Mouse (Mus musculus) embryo, embryonic 9.5 days (tissue): ENCODE measurements around the gene Gabrb1.

ENCODE experiments used
- DNase-seq: peaks from one replicate; pipeline ENCODE4 v3.0.0-alpha.2; 2017; ENCODE audit errors: extremely low spot score

Gene Gabrb1

DNA sequence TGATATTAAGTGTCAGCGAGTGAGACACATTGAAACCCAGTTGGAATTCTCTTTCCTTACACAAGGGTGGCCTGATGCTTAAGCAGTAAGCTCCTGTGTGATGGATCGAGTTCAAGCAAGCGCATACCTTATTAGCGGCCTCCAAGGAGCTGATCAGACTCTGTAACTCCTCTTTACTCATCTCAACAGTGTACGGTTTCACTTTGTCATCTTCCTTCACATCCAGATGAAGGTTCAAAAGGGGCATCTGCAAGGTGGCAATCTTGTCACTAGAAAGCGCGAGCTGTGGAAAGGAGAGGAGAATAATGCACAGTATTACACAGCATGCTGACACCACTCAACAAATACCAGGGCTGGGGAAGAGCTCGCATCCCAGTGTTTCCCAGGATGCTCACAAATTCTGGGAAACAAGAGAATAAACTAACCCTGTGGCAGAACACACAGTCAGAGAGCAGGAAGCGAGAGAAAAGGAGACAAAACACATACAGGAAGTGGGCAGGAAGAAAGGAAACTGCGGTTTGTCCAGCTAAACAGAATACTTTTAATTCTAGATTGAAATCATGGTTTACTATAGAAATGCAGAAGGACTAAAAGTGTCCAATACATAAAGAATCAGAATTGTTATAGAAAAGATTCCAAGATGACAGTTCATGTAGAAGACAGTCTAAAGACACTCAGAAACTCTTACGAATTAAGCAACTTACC lies 503.0 kb downstream of the Gabrb1 start:
- DNase-seq: no peak

- no peak for DNase-seq
These were observed 504.9 kb downstream of the Gabrb1 start for GRCm38 (mm10) chr5:72162855-72163254.

- no peak for DNase-seq
These were observed 506.5 kb downstream of the Gabrb1 start for GRCm38 (mm10) chr5:72164386-72164785.

DNA sequence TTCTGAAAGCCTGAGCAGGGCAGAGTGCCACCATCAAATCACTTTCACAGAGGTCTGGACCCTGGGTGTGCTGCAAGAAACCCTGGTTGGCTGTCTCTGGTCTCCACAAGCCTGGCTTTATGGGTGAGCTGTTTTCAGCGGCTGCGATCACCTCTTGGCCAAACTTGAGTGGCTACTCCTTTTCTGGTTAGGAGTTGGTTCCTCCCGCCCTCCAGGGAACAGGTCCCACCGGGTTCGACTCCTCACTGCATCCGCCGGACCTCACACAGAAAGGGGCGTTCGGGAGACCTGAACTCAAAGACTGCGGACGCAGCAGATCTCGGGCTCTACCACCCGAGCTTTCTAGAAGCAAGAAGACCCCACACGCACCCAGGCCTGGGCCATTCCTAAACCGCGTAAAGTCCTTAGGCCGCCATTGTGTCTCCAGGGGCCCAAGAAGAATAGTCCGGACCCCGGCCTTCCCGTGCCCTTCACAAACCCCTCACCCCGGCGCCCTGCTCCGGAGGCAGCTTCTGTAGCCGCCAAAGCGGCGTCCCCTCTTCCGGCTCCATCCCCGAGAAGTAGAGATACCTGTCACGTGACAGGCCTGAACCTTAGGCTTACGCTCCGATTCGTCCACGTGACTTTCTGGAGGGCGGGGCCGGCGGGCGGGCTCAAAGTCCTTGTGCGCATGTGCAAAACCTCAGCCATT lies 509.8 kb downstream of the Gabrb1 start, which contains the start of gene Commd8:
TSS of gene Commd8 (minus strand) at position 596 of the 691 bp plus-strand sequence.
- DNase-seq: peak; percentile 95

- DNase-seq: no peak
These were observed 510.3 kb downstream of the Gabrb1 start for GRCm38 (mm10) chr5:72168285-72168621.

GRCm38 (mm10) chr5:72170067-72170466 lies 512.2 kb downstream of the Gabrb1 start:
- no peak for DNase-seq

- peak; percentile 40 for DNase-seq
These were observed 514.8 kb downstream of the Gabrb1 start for GRCm38 (mm10) chr5:72172675-72173074.

DNA sequence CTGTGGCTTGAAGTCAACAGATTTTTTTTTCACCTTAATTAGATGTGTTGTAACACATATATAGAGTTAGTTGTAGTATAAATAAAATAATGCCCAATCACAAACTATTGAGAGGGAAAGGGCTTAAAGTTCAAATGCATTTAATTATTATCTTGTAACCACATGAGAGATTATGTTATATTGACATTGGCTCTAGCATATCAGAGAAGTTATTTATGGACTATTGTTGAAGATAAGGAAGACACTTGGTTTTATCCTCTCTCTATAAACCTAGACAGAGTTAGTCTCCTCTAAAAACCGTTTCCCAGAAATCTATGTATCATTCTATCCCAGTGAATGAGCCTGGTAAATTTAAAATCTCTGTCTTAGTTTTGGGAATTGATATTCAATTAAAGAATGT lies 515.6 kb downstream of the Gabrb1 start:
- DNase-seq: no peak

DNA sequence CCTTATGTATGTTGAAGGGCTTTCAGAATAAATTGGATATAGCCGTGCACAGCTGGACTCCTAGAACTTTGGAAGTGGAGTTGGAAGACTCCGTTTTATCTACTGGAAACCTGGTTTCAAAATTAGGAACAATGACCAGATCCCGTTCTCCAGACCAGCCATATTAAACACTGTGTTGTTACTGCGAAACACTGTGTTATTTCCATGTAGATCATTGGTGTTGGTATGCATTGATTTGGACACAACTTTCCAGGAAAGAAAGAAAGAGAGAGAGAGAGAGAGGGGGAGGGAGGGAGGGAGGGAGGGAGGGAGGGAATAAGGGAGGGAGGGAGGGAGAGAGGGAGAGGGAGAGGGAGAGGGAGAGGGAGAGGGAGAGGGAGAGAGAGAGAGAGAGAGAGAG lies 517.1 kb downstream of the Gabrb1 start:
- DNase-seq: no peak

DNA sequence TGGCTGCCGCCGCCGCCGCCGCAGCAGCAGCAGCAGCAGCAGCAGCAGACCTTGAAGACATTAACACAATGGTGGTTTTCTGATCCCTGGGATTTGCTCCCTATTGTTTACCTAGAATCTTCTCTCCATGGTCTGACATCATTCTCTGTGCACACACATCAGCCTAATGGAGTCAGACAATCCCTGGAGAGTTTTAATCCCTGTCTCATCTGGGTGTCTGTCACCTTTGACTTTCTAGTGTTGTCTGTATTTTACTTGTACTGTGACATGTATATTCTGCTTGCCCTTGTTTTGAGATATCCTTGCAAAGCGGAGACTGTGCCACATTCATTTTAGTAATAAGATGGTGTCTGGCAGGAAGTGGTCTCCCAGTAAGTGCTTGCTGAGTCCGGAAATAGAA lies 517.6 kb downstream of the Gabrb1 start:
- DNase-seq: peak; percentile 35

DNA sequence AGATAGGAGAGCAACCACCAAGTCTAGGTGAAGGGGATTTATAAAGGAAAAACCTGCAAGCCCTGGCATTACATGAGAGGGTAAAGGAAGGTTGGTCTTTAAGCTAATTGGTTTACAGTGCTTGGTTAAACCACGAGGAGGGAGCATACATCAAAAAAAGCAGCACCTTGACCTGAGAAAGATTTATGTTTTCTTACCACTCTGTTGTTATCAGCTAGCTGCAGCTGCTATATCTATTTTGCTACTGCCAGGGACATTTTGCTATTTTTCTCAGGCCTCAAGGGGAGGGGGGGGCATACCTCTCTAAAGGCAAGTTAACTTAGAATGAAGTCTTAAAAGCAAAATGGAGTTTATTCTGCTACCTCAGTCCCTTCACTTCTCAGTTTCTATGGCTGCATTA lies 523.3 kb downstream of the Gabrb1 start:
- DNase-seq: no peak

GRCm38 (mm10) chr5:72182804-72183203 lies 524.9 kb downstream of the Gabrb1 start:
- no peak for DNase-seq

DNA sequence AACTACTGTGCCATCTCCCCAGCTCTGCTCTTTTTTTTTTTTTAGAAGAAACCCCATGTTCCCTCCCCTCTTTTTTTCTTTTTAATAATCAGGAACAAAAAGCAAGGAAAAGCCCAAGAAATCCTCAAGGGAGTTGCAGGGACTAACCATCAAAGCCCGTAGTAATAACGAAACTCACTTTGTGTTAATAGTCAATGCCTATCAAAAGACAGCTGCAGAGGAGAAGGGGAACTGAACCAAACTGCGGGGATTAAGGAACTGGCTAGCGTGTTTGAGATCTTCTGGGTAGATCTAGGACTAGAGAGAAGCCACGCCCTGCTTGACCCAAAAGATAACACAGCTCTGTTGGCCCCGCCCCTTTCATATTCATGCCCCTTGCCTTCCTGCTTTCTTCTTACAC lies 526.0 kb downstream of the Gabrb1 start:
- DNase-seq: no peak

DNA sequence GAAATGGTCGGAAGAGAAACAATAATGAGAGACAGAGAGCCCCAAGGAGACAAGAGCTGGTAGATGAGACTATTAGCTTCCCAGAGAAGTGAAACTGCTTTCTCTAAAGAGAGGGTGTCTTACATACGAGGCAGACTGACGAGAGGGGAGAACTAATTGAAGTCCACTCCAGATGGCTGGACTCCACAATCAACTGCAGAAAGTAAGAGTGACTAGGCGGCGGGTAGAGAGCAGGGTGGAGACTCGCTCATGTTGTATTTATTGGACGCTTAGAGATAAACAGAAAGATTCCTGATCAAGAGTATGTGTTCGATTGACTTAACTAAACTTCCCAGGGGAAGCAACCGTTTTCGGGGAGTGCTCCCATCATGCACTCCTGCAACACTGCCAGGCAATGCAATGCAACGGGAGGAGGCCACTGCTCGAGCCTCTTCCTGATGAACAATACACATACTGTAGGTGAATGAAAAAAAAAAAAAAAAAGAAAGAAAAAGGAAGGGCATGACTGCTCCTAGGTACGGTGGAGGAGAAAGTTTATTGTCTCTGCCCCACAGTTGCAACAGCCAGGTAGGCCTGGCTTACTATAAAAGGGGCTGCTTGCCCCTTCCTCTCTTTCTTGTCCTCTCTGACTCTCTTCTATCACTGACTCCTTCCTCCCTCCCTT lies 526.7 kb downstream of the Gabrb1 start:
- DNase-seq: no peak

GRCm38 (mm10) chr5:72191154-72191553 lies 533.2 kb downstream of the Gabrb1 start:
- DNase-seq: no peak

DNA sequence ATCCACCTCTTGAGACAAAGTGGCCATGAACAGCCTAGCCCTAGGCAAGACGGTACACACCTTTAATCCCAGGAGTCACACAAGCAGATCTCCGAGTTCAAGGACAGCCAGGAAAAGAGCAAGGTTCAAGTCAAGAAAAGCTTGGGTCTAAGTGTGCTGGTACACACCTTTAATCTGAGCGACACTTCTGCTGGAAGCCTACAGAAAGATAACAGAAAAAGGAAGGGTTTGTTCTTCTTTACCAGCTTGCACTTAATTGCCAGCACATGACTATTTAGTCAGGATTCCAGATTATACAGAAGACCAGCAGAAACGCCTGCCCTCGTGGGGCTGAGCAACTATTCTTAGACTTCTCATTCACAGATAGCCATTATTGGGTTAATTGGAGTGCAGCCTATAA lies 534.0 kb downstream of the Gabrb1 start:
- no peak for DNase-seq

GRCm38 (mm10) chr5:72195442-72195841 lies 537.5 kb downstream of the Gabrb1 start:
- DNase-seq: no peak
